Mouse (Mus musculus) intestine, embryonic 16.5 days (tissue): Measurements from ENCODE around the gene Mfap1b. TPM values are rescaled to one million over a fixed set of nuclear protein-coding genes. Genes with fewer than 3 reads are reported as not detected.
A peak's percentile ranks its signal among the peaks of the same experiment; 100 is the strongest.
"Not testable (repeated sequence)": the region's sequence is repeated elsewhere in the genome, so short reads cannot be mapped to it uniquely, and the experiment has no call there.

Experiments
- ATAC-seq: fragments of 200-750 bp; cut with Nextera tagmentation; 2 replicates; pipeline ENCODE4 v1.8.0; 2017; ENCODE audit warnings: moderate TSS enrichment, moderate library complexity
- H3K27ac ChIP-seq: fragments of 300-500 bp; sonication (generic); 2 replicates; pipeline ENCODE4 v1.5.1; 2014; ENCODE audit warnings: mild to moderate bottlenecking, low read length
- H3K27me3 ChIP-seq: fragments of 300-500 bp; sonication (generic); replicated peaks from 2 replicates; pipeline ENCODE4 v1.6.1; 2014; ENCODE audit warnings: low read length, control low read depth, mixed read lengths; ENCODE audit not compliant: control insufficient read depth, insufficient read depth
- H3K36me3 ChIP-seq: fragments of 300-500 bp; sonication (generic); 2 replicates; pipeline ENCODE4 v1.6.1; 2014; ENCODE audit warnings: low read length, control low read depth; ENCODE audit not compliant: control insufficient read depth, insufficient read depth
- H3K4me1 ChIP-seq: fragments of 300-500 bp; sonication (generic); 2 replicates; pipeline ENCODE4 v1.6.1; 2014; ENCODE audit warnings: low read length, control low read depth, mixed read lengths; ENCODE audit not compliant: control insufficient read depth, insufficient read depth
- H3K4me2 ChIP-seq: fragments of 300-500 bp; sonication (generic); 2 replicates; pipeline ENCODE4 v1.6.1; 2014; ENCODE audit warnings: low read depth, low read length, control low read depth
- H3K4me3 ChIP-seq: fragments of 300-500 bp; sonication (generic); 2 replicates; pipeline ENCODE4 v1.5.1; 2014; ENCODE audit warnings: mild to moderate bottlenecking, low read length
- H3K9ac ChIP-seq: fragments of 300-500 bp; sonication (generic); 2 replicates; pipeline ENCODE4 v1.6.1; 2014; ENCODE audit warnings: low read depth, low read length
- H3K9me3 ChIP-seq: fragments of 300-500 bp; sonication (generic); 2 replicates; pipeline ENCODE4 v1.6.1; 2016; ENCODE audit warnings: low read length, control low read depth; ENCODE audit not compliant: control insufficient read depth
- WGBS: fragments of 180-500 bp; shearing (Covaris S2); extraction: QIAGEN DNeasy Blood & Tissue Kit; methylation state at CpG from one replicate; pipeline ENCODE4 v1.1.7; 2014; 5-methylcytosine and 5-hydroxymethylcytosine counted together
- polyA plus RNA-seq: library from polyadenylated mRNA; unstranded; fragments of >200 nt; fragmentation: Nextera tagmentation; extraction: Ambion mirVana; gene quantifications from 2 replicates; pipeline ENCODE4 v1.2.1, GENCODE M21; 2015

Mfap1b gene
- polyA plus RNA-seq: 38.2 and 40.2 TPM in 2 replicates

GRCm38 (mm10) chr2:121473301-121474179 lies at the start of gene Mfap1b:
Mfap1b (minus strand) TSS chr2:121474067.
- 0 out of 2 replicates have a peak within 1 kb of the TSS, but pooled peaks have one; percentile 33 for H3K27ac ChIP-seq
- peak within 1 kb of the TSS; percentile 63 for H3K4me3 ChIP-seq
- not testable (repeated sequence) for H3K36me3 ChIP-seq, H3K27me3 ChIP-seq, H3K4me1 ChIP-seq, H3K9me3 ChIP-seq
- H3K4me2 ChIP-seq: peak within 1 kb of the TSS; percentile 62
- peak; percentile 97 for ATAC-seq
- H3K9ac ChIP-seq: peak within 1 kb of the TSS; percentile 73
- WGBS: 3% methylated on average over 37 of the region's 41 CpGs

DNA sequence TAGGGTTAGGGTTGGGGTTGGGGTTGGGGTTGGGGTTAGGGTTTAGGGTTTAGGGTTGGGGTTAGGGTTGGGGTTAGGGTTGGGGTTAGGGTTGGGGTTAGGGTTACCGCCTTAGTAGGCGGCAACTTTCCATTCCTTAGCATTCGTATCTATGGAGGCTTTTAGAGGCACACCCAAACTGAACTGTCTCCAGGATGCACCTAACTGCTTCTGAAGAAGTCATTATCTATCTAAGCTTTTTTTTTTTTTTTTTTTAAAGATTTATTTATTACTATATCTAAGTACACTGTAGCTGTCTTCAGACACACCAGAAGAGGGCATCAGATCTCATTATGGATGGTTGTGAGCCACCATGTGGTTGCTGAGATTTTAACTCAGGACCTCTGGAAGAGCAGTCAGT lies 49.0 kb upstream of the Mfap1b start:
- not testable (repeated sequence) for ATAC-seq, H3K36me3 ChIP-seq, H3K9ac ChIP-seq, H3K4me1 ChIP-seq, H3K27ac ChIP-seq, H3K4me2 ChIP-seq, H3K9me3 ChIP-seq, H3K27me3 ChIP-seq, H3K4me3 ChIP-seq
- 93% methylated on average over 3 of the region's 3 CpGs for WGBS

DNA sequence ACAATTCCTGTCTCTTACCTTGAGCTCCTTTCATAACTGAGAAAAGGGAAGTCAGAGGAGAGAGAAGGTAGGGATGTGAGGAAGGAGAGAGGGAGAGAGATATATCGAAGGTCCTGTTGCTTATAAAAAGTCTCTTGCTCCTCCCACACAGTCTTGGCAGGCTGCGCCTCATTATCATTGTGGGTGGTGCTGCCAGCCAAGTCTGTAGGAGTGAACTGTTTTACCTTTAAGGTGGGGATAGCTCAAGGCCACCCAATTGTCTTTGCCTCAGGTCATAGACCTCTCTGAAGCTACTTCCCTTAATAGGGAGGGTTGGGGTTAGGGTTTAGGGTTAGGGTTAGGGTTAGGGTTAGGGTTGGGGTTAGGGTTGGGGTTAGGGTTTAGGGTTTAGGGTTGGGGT lies 48.1 kb upstream of the Mfap1b start:
- Histone ChIP-seq H3K9ac (no peak overlapping the region), H3K4me3 (no peak overlapping the region), H3K4me2 (no peak overlapping the region), H3K4me1 (no peaks in the 10 kb centered on the region), H3K27ac (no peak overlapping the region), H3K9me3 (no peaks in the 10 kb centered on the region), H3K27me3 (no peaks in the 10 kb centered on the region), H3K36me3 (0 out of 2 replicates have a peak, but pooled peaks cover 3% of the 10 kb centered on the region)
- 85% methylated on average over 2 of the region's 2 CpGs for whole genome bisulfite sequencing
- no peak for ATAC-seq

DNA sequence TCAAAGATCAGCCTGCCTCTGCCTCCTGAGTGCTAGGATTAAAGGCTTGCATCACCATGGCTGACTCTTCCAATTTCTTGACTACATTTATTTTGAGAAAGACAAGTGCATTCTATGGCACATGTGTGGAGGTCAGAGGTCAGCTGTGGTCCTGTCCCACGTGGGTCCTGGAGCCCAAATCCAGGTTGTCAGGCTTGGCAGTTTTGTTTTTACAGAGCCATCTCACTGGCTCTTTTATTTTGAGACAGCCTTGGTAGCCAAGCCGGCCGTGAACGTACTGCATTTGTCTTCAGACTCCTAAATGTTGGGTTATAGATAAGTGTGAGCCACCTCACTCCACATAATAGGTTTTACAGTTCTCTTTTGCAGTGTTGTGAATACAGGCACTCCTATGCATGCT lies 44.8 kb upstream of the Mfap1b start:
- not testable (repeated sequence) for H3K9me3 ChIP-seq, H3K9ac ChIP-seq, H3K36me3 ChIP-seq, H3K4me1 ChIP-seq, ATAC-seq, H3K27ac ChIP-seq, H3K4me2 ChIP-seq, H3K4me3 ChIP-seq, H3K27me3 ChIP-seq
- 89% methylated on average over 4 of the region's 4 CpGs for WGBS

GRCm38 (mm10) chr2:121518106-121518505 lies 44.2 kb upstream of the Mfap1b start:
- Histone ChIP-seq H3K36me3 (0 out of 2 replicates have a peak, but pooled peaks cover 3% of the 10 kb centered on the region), H3K9me3 (no peaks in the 10 kb centered on the region), H3K27me3 (no peaks in the 10 kb centered on the region), H3K9ac (no peak overlapping the region), H3K27ac (no peak overlapping the region), H3K4me1 (no peaks in the 10 kb centered on the region), H3K4me2 (no peak overlapping the region), H3K4me3 (no peak overlapping the region)
- no peak for ATAC-seq
- WGBS: 90% methylated on average over 5 of the region's 5 CpGs

- WGBS: 94% methylated on average over 4 of the region's 4 CpGs
- Histone ChIP-seq H3K9me3 (no peaks in the 10 kb centered on the region), H3K36me3 (0 out of 2 replicates have a peak, but pooled peaks cover 11% of the 10 kb centered on the region)
Observed at GRCm38 (mm10) chr2:121514211-121514610, 40.3 kb upstream of the Mfap1b start.

DNA sequence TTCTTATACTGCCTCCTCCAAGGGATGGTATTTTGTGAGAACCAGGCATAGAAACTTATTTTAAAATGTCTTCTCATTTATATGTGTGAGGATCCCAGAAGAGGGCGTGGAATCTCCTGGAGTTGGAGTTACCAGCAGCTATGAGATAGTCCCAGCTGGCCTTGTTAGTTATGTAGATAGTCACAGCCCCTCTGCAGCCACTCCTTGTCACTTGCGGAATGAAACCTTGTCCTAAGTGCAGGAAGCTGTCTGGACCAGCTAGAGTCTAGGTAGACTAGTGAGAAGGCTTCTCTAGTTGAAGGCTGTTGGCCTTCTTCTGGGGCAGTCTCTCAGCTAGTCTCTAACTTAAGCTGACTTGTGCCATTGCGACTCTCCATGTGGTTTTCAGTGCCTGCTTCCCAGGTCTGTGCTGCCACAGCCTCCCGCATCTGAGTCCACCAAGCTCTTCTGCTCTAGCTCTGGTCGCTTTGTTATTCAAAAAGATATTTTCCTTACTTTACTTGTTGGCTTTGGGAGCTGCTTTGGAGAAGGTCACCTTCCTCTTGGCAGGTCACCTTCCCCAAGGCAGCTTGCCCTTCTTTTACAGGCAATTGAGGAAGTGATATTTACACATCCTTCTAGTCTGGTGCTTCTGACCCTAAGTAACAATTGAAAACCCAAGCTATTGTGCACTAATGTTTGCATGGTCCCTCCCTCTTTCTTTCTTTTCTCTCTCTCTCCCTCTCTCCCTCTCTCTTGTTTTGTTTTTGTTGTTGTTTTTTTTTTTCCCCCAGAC lies 39.3 kb upstream of the Mfap1b start:
- not testable (repeated sequence) for ATAC-seq, H3K4me2 ChIP-seq, H3K4me3 ChIP-seq, H3K9me3 ChIP-seq, H3K27me3 ChIP-seq, H3K27ac ChIP-seq, H3K4me1 ChIP-seq, H3K9ac ChIP-seq
- 0 out of 2 replicates have a peak, but pooled peaks cover 11% of the 10 kb centered on the region for H3K36me3 ChIP-seq
- 91% methylated on average over 4 of the region's 5 CpGs for WGBS

More at GRCm38 (mm10) chr2:121514211-121514610, 40.3 kb upstream of the Mfap1b start:
- no peak overlapping the region for H3K9ac ChIP-seq
- peaks cover 5% of the 10 kb centered on the region; the same call in 1 of the 2 replicates for H3K4me1 ChIP-seq
- no peak overlapping the region for H3K4me3 ChIP-seq
- ATAC-seq: no peak
- H3K4me2 ChIP-seq: no peak overlapping the region
- H3K27me3 ChIP-seq: no peaks in the 10 kb centered on the region
- no peak overlapping the region for H3K27ac ChIP-seq

GRCm38 (mm10) chr2:121511401-121511800 lies 37.5 kb upstream of the Mfap1b start:
- H3K9ac ChIP-seq: no peak overlapping the region
- no peak overlapping the region for H3K4me3 ChIP-seq
- H3K36me3 ChIP-seq: 0 out of 2 replicates have a peak, but pooled peaks cover 8% of the 10 kb centered on the region
- no peak overlapping the region for H3K27ac ChIP-seq
- H3K27me3 ChIP-seq: no peaks in the 10 kb centered on the region
- no peak overlapping the region for H3K4me2 ChIP-seq
- ATAC-seq: no peak
- H3K9me3 ChIP-seq: no peaks in the 10 kb centered on the region
- H3K4me1 ChIP-seq: peaks cover 8% of the 10 kb centered on the region
- 86% methylated on average over 8 of the region's 8 CpGs for WGBS

DNA sequence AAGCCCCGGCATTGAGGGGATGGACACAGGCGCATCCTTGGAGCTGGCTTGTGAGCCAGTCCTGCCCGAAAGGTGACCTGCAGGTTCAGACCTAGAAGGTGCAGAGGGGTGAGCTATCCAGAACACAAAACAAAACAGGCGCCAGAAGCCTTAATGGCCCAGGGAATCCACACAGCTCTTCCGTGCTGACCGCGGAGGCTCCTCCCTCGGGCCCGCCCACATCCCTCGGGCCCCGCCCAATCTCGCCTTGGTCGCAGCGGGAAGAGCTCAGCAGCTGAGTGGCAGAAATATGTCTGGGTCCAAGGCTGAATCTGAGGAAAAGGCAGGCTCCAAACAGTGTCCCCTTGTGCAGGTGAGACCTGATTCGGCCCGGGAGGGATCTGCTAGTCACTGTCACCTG lies 35.7 kb upstream of the Mfap1b start:
- Histone ChIP-seq H3K4me2 (peak overlapping the region; percentile 53), H3K4me1 (peaks cover 8% of the 10 kb centered on the region), H3K9me3 (no peaks in the 10 kb centered on the region), H3K9ac (peak overlapping the region; percentile 64), H3K36me3 (0 out of 2 replicates have a peak, but pooled peaks cover 8% of the 10 kb centered on the region), H3K27me3 (no peaks in the 10 kb centered on the region), H3K4me3 (peak overlapping the region; percentile 47), H3K27ac (0 out of 2 replicates have a peak overlapping the region, but pooled peaks have one; percentile 33)
- 17% methylated on average over 16 of the region's 16 CpGs for WGBS
- ATAC-seq: peak; percentile 74
